Mouse (Mus musculus) testis, adult 2 months (tissue): ENCODE measurements around the gene Igfbp1. TPM values are rescaled to one million over a fixed set of nuclear protein-coding genes. Genes with fewer than 3 reads are reported as not detected.

Source experiments
- H3K27ac ChIP-seq: fragments of 200-500 bp; 2 replicates; pipeline ENCODE4 v1.5.1; 2012; ENCODE audit warnings: low read depth, low read length; ENCODE audit not compliant: control insufficient read depth, insufficient read depth
- H3K27me3 ChIP-seq: fragments of 200-500 bp; 2 replicates; pipeline ENCODE4 v1.6.1; 2012; ENCODE audit warnings: mild to moderate bottlenecking, low read length, moderate library complexity; ENCODE audit not compliant: control insufficient read depth, insufficient read depth
- H3K36me3 ChIP-seq: fragments of 200-500 bp; 2 replicates; pipeline ENCODE4 v1.6.1; 2012; ENCODE audit warnings: mild to moderate bottlenecking, low read length; ENCODE audit not compliant: control insufficient read depth, insufficient read depth
- H3K4me1 ChIP-seq: fragments of 200-500 bp; 2 replicates; pipeline ENCODE4 v1.6.1; 2012; ENCODE audit warnings: low read length; ENCODE audit not compliant: control insufficient read depth, insufficient read depth
- H3K4me3 ChIP-seq: fragments of 200-500 bp; 2 replicates; pipeline ENCODE4 v1.5.1; 2012; ENCODE audit warnings: low read depth, mild to moderate bottlenecking, low read length, moderate library complexity, mixed read lengths; ENCODE audit not compliant: control insufficient read depth
- CTCF ChIP-seq: fragments of 200-500 bp; IDR thresholded peaks from 2 replicates; pipeline ENCODE4 v1.5.1; 2012; ENCODE audit warnings: low read depth, mild to moderate bottlenecking, inconsistent platforms, low read length, moderate library complexity; ENCODE audit not compliant: control insufficient read depth, insufficient read depth, insufficient replicate concordance
- POLR2A ChIP-seq: fragments of 200-500 bp; IDR thresholded peaks from 2 replicates; pipeline ENCODE4 v1.6.1; 2012; ENCODE audit warnings: low read depth, mild to moderate bottlenecking, inconsistent platforms, low read length, moderate library complexity; ENCODE audit not compliant: control insufficient read depth
- polyA plus RNA-seq: library from polyadenylated mRNA; depleted of rRNA; stranded (reverse); fragments of >200 nt; gene quantifications from 2 replicates; pipeline ENCODE4 v1.2.3, GENCODE M21; 2012

Igfbp1 gene
- polyA plus RNA-seq, 1 experiment = 0.06 TPM

- Histone ChIP-seq H3K4me3 (no peak overlapping the region), H3K27me3 (no peaks in the 10 kb centered on the region), H3K27ac (no peak overlapping the region), H3K4me1 (no peaks in the 10 kb centered on the region), H3K36me3 (no peaks in the 10 kb centered on the region)
- TF ChIP-seq CTCF (no peak), POLR2A (no peak)
Measured at GRCm38 (mm10) chr11:7160146-7160545, 37.4 kb upstream of the Igfbp1 start.

GRCm38 (mm10) chr11:7160637-7161101 lies 36.9 kb upstream of the Igfbp1 start:
- H3K27me3 ChIP-seq = no peaks in the 10 kb centered on the region
- no peak overlapping the region for H3K4me3 ChIP-seq
- H3K36me3 ChIP-seq = no peaks in the 10 kb centered on the region
- H3K27ac ChIP-seq = no peak overlapping the region
- no peaks in the 10 kb centered on the region for H3K4me1 ChIP-seq
- TF ChIP-seq CTCF (no peak), POLR2A (no peak)

GRCm38 (mm10) chr11:7161502-7162174 lies 35.9 kb upstream of the Igfbp1 start:
- Histone ChIP-seq H3K4me1 (no peaks in the 10 kb centered on the region), H3K36me3 (no peaks in the 10 kb centered on the region), H3K27me3 (no peaks in the 10 kb centered on the region), H3K4me3 (no peak overlapping the region), H3K27ac (no peak overlapping the region)
- TF ChIP-seq POLR2A = no peak
- 0 out of 2 replicates have a peak, but pooled peaks have one; percentile 9 for TF ChIP-seq CTCF

GRCm38 (mm10) chr11:7164416-7164815 lies 33.2 kb upstream of the Igfbp1 start:
- Histone ChIP-seq H3K4me3 (no peak overlapping the region), H3K36me3 (no peaks in the 10 kb centered on the region), H3K4me1 (no peaks in the 10 kb centered on the region), H3K27ac (no peak overlapping the region), H3K27me3 (no peaks in the 10 kb centered on the region)
- TF ChIP-seq POLR2A (no peak), CTCF (no peak)

GRCm38 (mm10) chr11:7169645-7170044 lies 27.9 kb upstream of the Igfbp1 start:
- Histone ChIP-seq H3K27ac (no peak overlapping the region), H3K27me3 (no peaks in the 10 kb centered on the region), H3K4me3 (no peak overlapping the region), H3K36me3 (no peaks in the 10 kb centered on the region), H3K4me1 (no peaks in the 10 kb centered on the region)
- no peak for TF ChIP-seq POLR2A
- TF ChIP-seq CTCF = no peak

GRCm38 (mm10) chr11:7173664-7174063 lies 23.9 kb upstream of the Igfbp1 start:
- no peak overlapping the region for H3K27ac ChIP-seq
- TF ChIP-seq CTCF (no peak), POLR2A (no peak)

GRCm38 (mm10) chr11:7178724-7179123 lies 18.9 kb upstream of the Igfbp1 start:
- Histone ChIP-seq H3K27ac (no peak overlapping the region), H3K4me3 (no peak overlapping the region), H3K4me1 (no peaks in the 10 kb centered on the region), H3K27me3 (no peaks in the 10 kb centered on the region), H3K36me3 (no peaks in the 10 kb centered on the region)
- TF ChIP-seq POLR2A (no peak), CTCF (no peak)

More at GRCm38 (mm10) chr11:7173664-7174063, 23.9 kb upstream of the Igfbp1 start:
- Histone ChIP-seq H3K4me3 (no peak overlapping the region), H3K4me1 (no peaks in the 10 kb centered on the region), H3K27me3 (no peaks in the 10 kb centered on the region), H3K36me3 (no peaks in the 10 kb centered on the region)

GRCm38 (mm10) chr11:7179276-7179675 lies 18.3 kb upstream of the Igfbp1 start:
- no peak overlapping the region for H3K4me3 ChIP-seq
- no peaks in the 10 kb centered on the region for H3K4me1 ChIP-seq
- H3K27me3 ChIP-seq = no peaks in the 10 kb centered on the region
- no peaks in the 10 kb centered on the region for H3K36me3 ChIP-seq
- no peak overlapping the region for H3K27ac ChIP-seq
- TF ChIP-seq POLR2A = no peak
- TF ChIP-seq CTCF = no peak
